Mouse (Mus musculus) adrenal gland, postnatal 4 days (tissue): ENCODE measurements around the gene Psen2. TPM values are rescaled to one million over a fixed set of nuclear protein-coding genes. Genes with fewer than 3 reads are reported as not detected.

Source experiments
- DNase-seq, 2 experiments: peaks; one replicate each; pipeline ENCODE4 v3.0.0; 2021 to 2022; ENCODE audit warnings: low spot score in 2 of 2, mixed read lengths in 2 of 2
- total RNA-seq, 2 experiments: library from RNA; stranded (reverse); gene quantifications; 2 replicates each; pipeline ENCODE4 v1.2.3; 2021

Gene Psen2
- total RNA-seq, 2 experiments from 2014 or later = 40.2 to 45.4 TPM

DNA sequence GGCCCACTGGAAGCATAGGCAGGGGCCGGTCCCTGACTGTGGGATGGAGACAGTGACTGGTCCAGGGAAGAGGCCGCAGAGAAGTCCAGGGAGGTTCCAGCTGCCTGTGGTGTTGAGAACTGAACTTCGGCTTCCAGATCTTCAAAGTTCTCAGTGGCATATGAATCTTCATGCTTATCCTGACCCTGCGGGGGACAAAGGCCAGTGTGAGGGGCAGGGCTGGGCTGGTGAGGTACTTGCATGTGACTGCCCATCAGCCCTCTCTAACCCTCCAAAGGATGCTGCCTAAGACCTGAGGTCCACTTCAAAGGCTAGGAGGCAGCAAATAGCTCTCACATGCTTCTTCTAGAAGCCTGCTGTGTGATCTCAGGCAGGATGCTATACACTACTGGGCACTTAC, 84.1 kb downstream of the Psen2 start:
- DNase-seq = no peak

- no peak for DNase-seq
These were observed 84.9 kb downstream of the Psen2 start for GRCm38 (mm10) chr1:180178340-180178739.

Other genes starting within 250 kb of the Psen2 start
- 100 to 1,000 TPM; 167 to 183 TPM for gene Coq8a, start 63.8 kb downstream of the Psen2 start, total RNA-seq
- gene Itpkb, start 67.0 kb upstream of the Psen2 start, total RNA-seq = 10 to 100 TPM; 73.5 to 77.8 TPM
- 1 to 10 TPM in 1 of 2 experiments, under 1 TPM in 1; 0.95 to 1.0 TPM for gene Stum, start 220.1 kb upstream of the Psen2 start, total RNA-seq